Mouse (Mus musculus) thymus, postnatal 10 days (tissue): ENCODE results near the gene Tmem203.
A peak's percentile ranks its signal among the peaks of the same experiment; 100 is the strongest.

Source experiments
- DNase-seq, 2 experiments: peaks; one replicate each; pipeline ENCODE4 v3.0.0; 2021; ENCODE audit warnings: low spot score in 2 of 2

Gene Tmem203

DNA sequence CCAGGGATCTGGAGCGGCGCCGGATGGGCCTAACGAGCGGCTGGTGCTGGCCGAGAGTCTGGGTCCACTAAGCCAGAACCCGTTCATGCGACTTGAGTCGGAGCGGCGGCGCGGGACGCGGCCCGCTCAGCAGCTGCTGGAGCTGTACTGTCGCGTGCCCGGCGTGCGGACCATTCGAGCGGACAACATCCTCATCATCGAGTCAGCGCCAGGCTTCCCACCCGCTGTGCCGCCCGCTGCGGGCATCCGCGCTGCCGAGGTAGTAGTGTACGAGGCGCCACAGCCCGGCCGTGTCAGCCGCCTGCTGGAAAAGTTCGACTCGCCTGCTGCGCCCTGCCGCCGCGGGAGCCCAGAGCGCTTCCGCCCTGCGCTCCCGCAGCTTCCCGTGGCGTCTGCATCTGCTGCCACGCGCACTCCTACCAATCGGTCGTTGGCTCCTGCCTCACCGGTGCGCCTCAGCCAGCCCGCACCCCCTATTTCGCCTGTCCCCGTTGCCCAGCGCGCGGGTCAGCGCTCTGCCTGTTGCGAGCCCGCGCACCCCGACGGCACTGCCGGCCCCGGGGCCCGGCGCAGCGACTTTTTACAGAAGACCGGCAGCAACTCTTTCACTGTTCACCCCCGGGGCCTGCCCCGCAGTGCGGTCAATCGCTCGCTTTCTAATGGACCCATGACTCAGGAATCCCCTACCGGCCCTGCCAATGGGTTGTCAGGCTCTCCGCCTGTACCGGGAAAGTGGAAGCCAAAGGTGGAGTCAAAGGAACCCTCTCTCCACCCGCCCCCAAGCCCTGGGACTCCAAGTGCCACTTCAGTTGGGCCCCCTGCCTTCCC, 7.8 kb downstream of the Tmem203 start:
- DNase-seq: peak; percentile 47 to 63

DNA sequence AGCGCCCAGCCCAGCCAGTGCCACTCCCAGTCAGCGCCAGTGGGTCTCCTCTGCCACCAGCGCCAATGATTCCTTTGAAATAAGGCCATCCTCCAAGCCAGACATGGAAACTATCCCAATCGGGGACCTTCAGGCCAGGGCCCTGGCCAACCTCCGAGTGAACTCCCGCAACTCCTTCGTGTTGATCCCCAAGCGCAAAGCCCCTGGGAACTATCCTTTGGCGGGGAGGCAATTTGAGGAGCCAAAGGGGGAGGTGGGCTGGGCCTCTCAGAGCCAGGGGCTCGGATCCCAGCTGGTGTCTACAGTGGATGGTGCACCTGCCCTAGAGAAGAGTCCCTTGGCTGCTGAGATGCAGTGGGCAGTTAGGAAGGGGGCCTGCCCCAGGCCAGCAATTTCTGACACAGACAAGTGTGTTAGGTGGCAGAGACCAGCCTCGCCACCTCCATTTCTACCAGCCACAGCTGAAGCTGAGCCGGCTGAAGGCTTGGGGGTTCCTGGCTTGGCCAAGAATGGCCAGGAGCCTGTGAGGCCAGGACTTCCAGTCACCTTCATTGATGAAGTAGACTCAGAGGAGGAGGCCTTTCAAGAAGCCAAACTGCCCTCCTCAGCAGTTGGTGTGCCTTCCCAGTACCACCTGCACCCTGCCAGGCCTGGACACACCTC, 8.5 kb downstream of the Tmem203 start:
- no peak for DNase-seq

DNA sequence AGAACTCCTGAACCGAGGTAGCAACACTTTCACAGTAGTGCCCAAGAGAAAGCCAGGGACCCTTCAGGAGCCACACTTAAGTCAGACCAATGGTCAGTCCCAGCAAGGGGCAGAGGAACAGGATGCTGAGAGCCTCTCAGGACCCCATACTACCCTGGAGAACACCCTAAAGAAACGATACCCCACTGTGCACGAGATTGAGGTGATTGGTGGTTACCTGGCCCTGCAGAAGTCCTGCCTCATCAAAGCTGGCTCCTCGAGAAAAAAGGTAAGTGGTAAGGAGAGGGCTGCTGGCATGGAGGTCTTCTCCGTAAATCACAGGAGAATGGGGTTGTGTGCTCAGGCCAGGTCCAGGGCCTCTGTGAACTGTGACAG, 9.0 kb downstream of the Tmem203 start:
- no peak for DNase-seq

DNA sequence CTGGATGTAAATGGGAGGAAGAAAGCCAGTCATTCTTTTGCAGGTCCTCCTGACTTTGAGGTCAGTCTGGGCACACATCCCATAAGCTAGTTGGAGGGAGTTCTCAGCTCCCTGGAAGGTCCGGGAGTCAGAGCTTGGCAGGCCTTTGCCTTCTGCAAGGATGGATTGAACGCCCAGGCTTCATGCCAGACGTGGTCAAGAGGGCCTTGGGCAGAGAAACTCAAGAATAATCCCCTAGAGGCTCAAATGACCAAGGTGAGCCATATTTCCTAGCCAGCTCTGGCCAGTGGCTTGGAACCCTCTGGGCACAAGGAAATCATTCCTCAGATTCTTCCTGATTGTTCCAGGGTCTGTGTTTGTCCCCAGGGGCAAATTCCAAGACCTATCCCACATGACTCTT, 9.6 kb downstream of the Tmem203 start:
- no peak for DNase-seq

DNA sequence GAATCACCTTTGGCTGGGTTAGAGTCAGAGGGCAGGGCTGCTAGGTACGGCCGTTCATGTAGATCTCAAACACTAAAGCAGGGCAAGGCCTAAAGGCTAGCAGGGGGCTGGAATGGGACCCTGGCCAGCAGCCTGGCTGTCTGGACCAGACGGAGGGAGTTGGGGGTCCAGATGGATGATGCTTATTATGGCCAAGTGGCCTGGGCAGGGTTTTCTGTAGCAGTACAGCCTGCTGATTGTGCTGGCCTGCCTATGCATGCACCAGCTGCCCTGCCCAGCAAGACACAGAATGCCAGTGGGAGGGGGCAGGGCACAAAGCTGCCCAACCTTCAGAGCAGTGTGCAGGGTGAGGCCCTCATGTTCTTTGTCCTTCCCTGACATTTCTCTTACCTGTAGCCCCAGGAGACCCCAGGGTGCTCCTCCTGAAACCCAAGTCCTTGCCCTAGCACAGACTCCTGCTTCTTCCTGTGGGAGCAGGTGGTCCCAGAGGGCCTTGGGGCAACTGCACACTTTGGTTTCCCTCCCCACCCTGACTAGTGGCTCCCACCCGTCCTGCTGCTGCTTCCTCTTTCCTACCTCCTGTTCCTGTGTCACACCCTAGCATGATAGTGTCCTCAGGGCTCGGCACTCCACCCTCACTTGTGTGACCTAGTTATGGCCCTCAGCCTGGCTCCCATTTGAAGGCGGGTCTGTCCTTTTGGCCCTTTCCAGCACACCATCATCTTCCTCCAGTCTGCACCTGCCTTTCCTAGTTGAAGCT, 10.8 kb downstream of the Tmem203 start:
- DNase-seq: no peak

DNA sequence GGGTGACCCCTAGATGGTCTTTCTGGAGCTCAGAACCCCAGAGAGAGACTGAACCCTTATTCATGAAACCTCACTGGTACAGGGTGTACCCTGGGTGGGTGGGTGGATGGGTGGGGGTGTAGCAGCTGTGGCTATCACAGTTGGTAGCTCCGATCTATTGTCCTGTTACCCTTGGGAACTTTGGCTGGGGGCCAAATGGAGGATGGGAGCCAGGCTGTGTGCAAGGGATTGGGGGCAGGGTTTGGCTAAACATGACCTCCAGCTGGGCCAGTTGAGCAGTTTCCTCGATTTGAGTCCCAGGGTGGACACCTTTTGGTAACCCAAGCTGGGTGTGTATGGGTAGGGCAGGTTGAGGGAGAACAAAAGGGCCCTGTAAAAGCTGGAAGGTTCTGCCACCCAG, 11.5 kb downstream of the Tmem203 start:
- no peak for DNase-seq

DNA sequence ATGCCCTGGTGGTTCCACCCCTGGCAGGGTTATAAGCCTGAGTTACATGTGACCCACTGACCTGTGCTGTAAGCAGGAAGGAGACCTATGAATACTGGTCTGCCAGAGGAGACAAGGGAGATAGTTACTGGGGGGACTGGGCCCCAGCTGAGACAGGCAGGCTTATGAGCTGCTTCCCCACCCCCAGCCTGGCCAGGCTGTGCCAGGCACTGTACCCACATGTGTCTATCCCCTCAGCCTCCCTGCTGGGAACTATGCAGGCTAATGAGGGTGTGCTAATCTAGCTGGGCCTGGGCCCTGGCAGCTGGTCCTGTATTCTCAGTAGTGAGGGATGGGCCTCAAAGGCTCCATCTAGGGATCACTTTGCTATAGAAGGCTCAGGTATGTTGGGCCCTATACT, 12.0 kb downstream of the Tmem203 start:
- no peak for DNase-seq

DNA sequence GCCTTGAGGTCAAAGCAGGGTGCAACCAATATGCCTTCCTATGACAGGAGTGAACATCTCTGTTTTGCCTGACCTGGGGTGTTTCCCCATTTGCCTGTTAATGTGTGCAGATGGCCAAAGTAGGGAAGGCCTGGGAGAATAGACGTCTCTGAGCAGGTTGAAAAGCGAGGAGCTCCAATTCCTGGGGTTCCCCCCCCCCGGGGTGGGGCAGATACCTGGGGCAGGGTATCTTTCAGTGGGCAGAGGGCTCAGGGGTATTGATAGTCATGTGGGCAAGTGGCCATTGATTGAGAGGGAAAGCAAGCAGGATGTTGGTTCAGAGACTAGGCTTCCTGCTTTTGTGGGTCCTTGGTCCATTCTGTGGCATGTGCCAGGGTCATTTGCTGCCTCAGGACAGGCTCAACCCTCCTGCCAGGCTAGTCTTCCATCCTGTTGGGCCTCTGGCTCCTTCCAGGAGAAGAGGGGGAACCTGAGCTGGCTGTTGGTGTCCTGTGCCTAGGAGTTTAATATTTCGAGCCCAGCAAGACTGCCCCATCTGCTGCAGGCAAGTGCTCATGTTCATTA, 12.6 kb downstream of the Tmem203 start:
- no peak for DNase-seq

DNA sequence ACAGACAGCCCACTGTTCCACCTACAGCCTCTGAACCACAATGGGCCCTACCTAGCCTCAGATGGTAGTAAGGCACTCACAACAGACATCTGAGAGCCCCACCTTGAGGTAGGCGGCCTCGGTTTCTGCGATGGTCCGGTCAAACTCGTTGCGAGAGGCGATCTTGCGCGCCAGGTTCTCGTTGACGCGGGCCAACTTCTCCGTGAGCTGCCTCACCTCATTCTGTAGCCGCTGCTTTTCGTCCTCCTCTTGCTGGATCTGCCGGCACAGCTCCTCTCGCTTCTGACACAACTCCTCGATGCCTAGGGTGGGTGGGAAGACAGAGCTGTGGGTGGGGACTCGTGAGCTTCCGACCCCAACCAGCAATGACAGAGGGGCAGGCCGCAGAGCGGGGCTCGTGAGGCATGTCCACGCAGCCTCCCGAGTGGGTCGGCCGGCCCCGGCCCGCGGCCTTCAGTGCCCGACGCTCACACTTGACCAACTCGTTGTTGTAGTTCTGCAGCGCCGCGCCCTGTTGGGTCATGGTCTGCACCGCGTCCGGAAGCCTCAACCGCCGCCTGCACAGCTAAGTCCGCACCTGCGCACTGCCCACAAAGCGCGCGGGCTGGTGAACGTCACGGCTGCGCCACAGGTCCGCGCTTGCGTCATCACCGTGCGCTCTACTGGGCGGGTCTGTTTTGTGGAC, 16.7 kb downstream of the Tmem203 start, which contains the start of the genes Ssna1 and Anapc2:
Gene Ssna1, minus strand, starts transcription at position 612 of the 685 bp plus-strand sequence.
Gene Anapc2, plus strand, starts transcription at position 652 of the 685 bp plus-strand sequence.
- peak; percentile 94 to 97 for DNase-seq

DNA sequence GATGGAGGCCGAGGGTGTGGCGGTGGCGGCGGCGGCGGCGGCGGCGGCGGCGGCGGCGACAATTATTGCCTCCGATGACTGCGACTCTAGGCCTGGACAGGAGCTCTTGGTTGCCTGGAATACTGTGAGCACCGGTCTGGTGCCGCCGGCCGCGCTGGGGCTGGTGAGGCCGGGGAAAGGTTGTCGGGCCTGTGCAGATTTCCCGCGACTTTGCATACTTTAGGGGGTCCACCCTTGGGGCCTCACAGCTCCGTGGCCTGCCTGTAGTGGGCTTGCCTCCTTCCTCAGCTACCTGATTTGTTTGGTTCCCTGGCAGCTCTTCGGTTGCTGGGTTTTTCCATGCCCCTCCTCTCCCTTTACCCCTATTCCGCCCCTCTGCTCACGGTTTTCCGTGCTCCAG, 17.3 kb downstream of the Tmem203 start:
- DNase-seq: no peak

DNA sequence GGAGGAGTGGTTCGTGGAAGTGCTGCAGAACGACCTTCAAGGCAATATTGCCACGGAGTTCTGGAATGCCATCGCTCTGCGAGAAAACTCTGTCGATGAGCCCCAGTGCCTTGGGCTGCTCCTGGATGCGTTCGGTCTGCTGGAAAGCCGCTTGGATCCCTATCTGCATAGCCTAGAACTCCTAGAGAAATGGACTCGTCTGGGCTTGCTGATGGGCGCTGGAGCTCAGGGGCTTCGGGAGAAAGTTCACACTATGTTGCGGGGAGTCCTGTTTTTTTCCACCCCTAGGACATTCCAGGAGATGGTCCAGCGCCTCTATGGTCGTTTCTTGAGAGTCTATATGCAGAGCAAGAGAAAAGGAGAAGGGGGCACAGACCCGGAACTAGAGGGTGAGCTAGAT, 17.8 kb downstream of the Tmem203 start:
- no peak for DNase-seq

DNA sequence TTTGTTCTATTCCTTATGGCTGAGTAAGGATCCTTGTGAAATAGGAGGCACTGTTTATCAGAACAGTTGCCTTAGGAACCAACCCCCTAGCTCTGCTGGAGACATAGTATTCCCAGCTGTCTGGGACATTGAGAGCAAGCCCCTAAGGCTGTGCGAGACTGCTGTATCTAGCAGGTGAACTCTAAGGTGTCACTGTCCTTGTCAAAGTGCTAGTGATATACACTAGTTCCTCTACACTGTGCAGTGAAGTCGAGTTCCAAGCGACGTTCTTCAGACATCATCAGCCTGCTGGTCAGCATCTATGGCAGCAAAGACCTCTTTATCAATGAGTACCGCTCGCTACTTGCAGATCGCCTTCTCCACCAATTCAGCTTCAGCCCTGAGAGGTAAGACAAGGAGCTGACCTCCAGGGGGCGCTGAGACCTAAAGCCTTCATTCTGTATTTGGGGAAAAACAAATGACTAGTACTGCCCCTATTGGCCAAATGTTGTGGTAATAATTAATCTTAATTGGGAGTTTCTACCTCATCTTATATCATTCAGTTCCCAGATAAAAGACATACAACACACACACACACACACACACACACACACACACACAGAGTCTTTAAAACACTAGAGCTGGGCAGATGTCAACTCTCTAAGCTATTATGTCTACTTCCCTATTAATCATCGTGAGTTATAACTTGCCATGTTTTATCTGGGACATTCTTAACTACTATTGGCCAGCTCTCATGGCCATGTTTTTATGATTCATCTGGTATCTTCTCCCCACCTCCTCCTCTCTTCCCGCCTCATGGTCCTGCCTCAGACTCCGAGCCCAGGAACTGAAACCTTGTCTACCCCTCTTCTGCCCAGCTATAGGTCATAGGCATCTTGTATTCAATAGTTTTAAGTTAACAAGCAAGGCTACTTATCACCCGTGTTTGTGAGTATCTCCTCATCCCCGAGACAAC, 24.0 kb downstream of the Tmem203 start:
- DNase-seq: peak; percentile 54 to 78

DNA sequence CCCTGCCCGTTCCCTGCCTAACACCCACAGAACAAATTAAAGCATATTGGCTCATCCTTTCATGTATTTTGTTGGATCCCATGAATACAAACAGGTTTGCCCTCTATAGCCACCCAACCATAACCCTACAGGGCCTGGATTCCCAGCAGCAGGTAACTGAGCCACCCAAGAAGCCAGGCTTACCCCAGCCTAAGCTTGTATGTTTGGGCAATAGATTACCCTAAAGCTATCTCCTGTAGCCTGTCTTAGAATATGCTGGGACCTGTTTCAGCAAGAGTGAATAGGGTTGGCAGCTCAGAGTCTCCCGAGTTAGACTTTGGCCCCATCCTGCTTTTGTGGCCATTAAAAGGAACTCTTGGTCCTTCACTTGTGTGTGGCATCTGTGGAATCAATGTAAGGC, 30.3 kb downstream of the Tmem203 start:
- DNase-seq: no peak

DNA sequence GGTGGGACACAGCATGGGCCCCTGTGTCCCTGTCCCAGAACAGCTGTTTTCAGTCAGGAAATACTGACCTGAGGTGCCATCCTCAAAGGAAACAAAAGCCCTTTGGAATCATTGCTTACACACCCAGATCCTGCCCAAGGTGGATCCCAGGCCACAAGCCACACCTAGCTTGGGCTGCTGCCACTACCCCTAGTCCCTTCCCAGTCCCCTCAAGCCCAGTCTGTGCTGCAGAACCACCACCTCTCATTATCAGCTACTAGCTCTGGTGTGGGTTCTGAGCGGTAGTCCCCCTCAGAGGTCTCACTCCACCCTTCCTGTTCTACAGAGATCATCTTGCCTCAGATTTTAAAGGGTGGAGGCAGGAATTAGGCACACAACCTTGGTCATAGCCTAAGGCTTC, 31.1 kb downstream of the Tmem203 start:
- no peak for DNase-seq

DNA sequence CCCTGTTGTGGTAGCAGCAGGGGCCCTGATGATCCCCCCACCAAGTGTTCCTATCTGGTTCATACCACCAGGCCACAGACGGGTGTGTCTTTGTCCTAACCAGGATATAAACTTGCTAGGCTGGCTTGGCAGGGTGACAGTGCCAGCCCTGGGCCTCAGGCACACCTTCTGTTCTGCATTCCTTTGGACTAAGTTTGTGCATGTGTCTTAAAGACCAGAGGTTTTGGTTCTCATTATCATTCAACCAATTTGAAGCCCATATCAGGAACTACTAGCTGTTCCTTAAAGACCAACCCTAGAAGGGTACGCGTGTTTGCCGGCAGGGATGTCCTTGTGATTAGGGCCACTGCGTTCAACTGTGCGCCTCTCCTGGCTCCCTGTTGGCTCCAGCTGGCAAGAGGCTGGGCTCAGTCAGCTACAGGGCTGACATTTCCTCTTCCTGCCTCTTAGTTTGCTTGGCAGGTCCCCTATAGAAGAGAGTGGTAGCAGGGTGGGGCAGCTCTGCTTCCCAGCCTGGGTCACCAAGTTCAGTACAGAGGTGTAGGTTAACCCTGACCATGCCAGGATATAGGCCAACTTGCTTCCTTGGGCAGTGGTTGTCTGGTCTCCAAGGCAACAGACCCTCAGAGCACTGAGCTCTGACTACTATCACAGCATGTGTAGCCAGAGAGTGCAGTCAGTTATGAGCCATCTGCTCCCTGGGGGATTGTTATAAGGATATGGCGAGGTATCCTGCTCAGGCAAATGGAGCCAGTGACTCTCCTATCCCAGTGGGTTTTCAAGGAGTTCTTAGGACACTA, 31.8 kb downstream of the Tmem203 start:
- no peak for DNase-seq

DNA sequence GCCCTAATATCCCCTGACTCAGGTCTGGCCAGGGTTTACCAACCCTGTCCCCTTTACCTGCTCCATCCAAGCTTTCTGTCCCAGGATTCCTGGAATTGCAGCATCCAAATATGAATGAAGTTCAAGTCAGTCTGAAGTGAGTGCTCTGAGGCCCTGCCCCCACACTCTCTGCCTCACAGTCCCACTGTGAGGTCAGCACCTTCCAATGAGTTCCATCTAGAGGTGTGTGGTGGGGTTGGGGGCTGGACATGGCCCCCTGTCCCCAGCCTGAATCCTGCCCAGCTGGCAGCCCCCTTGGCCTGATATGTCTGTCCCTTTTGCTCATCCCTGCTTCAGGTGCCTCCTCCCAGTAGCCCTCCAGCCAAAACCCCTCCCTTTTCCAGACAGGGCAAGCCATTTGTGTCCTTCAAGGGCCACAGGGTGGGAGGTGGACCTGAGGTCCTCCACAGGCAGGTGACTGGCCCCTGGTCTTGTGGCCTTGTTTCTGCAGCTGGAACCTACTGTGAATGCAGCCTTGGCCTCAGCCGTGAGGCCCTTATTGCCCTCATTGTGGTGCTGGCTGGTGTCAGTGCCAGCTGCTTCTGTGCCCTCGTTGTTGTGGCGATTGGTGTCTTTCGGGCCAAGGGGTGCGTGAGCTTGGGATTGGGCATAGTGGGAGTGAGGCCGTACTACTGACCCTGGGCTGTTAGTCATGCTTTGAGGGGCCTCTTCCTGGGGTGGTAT, 32.8 kb downstream of the Tmem203 start, which contains the start of gene Tmem210:
Gene Tmem210, plus strand, starts transcription at position 219 of the 723 bp plus-strand sequence.
- no peak for DNase-seq

DNA sequence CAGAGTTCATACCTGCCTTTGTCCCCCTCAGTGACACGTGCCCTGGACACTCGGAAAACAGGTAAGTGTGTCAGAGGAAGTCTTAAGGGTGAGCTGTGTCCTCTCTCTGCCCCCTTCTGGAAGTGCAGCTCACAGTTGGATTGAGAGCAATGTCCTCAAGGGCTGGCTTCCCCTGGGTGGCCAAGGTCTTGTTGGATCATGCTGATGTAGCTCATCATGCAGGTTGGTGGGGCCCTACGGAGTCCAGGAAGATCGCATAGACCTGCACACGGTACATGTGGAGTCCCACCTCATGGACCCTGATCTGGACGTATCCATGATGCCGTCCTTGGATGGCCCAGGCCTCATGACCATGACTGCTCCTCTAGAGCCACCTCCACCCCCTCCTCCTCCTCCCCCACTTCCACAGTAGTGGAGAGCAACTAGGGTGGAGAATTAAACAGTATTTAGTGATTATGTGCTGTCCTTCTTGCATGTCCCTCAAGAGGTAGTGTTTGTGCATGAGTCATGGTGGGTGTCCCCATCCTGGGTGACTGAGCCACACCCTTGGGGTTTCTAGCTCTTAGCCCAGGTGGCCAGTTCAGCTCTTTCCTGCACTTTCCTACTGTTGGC, 33.6 kb downstream of the Tmem203 start:
- no peak for DNase-seq

DNA sequence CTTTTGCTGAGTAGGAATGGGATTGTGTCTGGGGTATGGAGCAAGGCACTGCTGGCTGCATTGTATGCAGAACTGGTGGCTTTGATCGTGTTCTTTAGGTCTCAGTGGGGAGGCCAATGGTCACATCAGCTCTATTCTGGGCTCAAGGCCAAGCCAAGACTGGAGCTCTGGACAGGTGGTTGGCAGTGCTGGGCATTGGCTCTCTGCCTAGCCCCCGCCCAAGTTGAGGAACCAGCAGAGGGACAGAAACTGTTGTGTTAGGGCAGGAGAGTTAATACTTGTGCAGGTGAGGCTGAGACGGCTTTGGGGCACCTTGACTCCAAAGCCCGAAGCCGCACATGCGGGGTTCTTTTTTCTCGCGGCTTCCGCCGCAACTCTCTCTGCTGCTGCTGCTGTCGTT, 34.4 kb downstream of the Tmem203 start, which contains the start of gene Lrrc26:
Gene Lrrc26, plus strand, starts transcription at position 265 of the 400 bp plus-strand sequence.
- no peak for DNase-seq
